Mouse (Mus musculus) olfactory bulb, adult 2 months (tissue): ENCODE data around the gene Cenpv.

Source experiments
- CTCF ChIP-seq: fragments of 200-500 bp; IDR thresholded peaks from 2 replicates; pipeline ENCODE4 v1.5.1; 2012; ENCODE audit warnings: low read depth, mild to moderate bottlenecking, low read length, moderate library complexity; ENCODE audit not compliant: insufficient read depth
- POLR2A ChIP-seq: fragments of 200-500 bp; IDR thresholded peaks from 2 replicates; pipeline ENCODE4 v1.6.1; 2012; ENCODE audit warnings: mild to moderate bottlenecking, low read depth, low read length, moderate library complexity; ENCODE audit not compliant: insufficient read depth

- TF ChIP-seq POLR2A (no peak), CTCF (peak; percentile 86)
These were observed 36.2 kb upstream of the Cenpv start for GRCm38 (mm10) chr11:62575297-62575658.
